Mouse (Mus musculus) retina, postnatal 1 day (tissue): Measurements from ENCODE around the gene Gm28961.
"Not testable (repeated sequence)": the region's sequence is repeated elsewhere in the genome, so short reads cannot be mapped to it uniquely, and the experiment has no call there.

Experiments used
- DNase-seq: peaks from one replicate; pipeline ENCODE4 v3.0.0-alpha.2; 2012

Gene Gm28961

GRCm38 (mm10) chrY:57705397-57705796, at the start of gene Gm28961:
Gene Gm28961, plus strand, starts transcription at chrY:57705697.
- not testable (repeated sequence) for DNase-seq
